Mouse (Mus musculus) heart, embryonic 11.5 days (tissue): ENCODE data around the gene Anxa6. TPM values are rescaled to one million over a fixed set of nuclear protein-coding genes. Genes with fewer than 3 reads are reported as not detected.

Experiments
- ATAC-seq: fragments of 200-750 bp; cut with Nextera tagmentation; replicated peaks from 2 replicates; pipeline ENCODE4 v1.8.0; 2017; ENCODE audit warnings: moderate library complexity; ENCODE audit not compliant: insufficient number of reproducible peaks, low FRiP score, low TSS enrichment
- H3K27ac ChIP-seq: fragments of 300-500 bp; sonication (generic); 2 replicates; pipeline ENCODE4 v1.5.1; 2014; ENCODE audit warnings: mild to moderate bottlenecking, low read depth, low read length
- H3K27me3 ChIP-seq: fragments of 300-500 bp; sonication (generic); 2 replicates; pipeline ENCODE4 v1.6.1; 2014; ENCODE audit warnings: mild to moderate bottlenecking, low read length, mixed read lengths; ENCODE audit not compliant: control insufficient read depth, insufficient read depth
- H3K36me3 ChIP-seq: fragments of 300-500 bp; sonication (generic); 2 replicates; pipeline ENCODE4 v1.6.1; 2014; ENCODE audit warnings: mild to moderate bottlenecking, low read length, moderate library complexity, mixed read lengths; ENCODE audit not compliant: control insufficient read depth, insufficient read depth
- H3K4me1 ChIP-seq: fragments of 300-500 bp; sonication (generic); 2 replicates; pipeline ENCODE4 v1.6.1; 2014; ENCODE audit warnings: low read length; ENCODE audit not compliant: control insufficient read depth, insufficient read depth
- H3K4me2 ChIP-seq: fragments of 300-500 bp; sonication (generic); 2 replicates; pipeline ENCODE4 v1.6.1; 2014; ENCODE audit warnings: mild to moderate bottlenecking, moderate library complexity
- H3K4me3 ChIP-seq: fragments of 300-500 bp; sonication (generic); 2 replicates; pipeline ENCODE4 v1.5.1; 2014; ENCODE audit warnings: low read depth, low read length
- H3K9ac ChIP-seq: fragments of 300-500 bp; sonication (generic); 2 replicates; pipeline ENCODE4 v1.6.1; 2014; ENCODE audit warnings: mild to moderate bottlenecking, low read depth, low read length, moderate library complexity
- H3K9me3 ChIP-seq: fragments of 300-500 bp; sonication (generic); replicated peaks from 2 replicates; pipeline ENCODE4 v1.6.1; 2016; ENCODE audit warnings: low read length; ENCODE audit not compliant: control insufficient read depth
- WGBS: fragments of 180-500 bp; shearing (Covaris S2); extraction: QIAGEN DNeasy Blood & Tissue Kit; methylation state at CpG from one replicate; pipeline ENCODE4 v1.1.7; 2014; ENCODE audit not compliant: insufficient replicate concordance; 5-methylcytosine and 5-hydroxymethylcytosine counted together
- polyA plus RNA-seq: library from polyadenylated mRNA; unstranded; fragments of >200 nt; fragmentation: Nextera tagmentation; extraction: Ambion mirVana; gene quantifications from 2 replicates; pipeline ENCODE4 v1.2.1, GENCODE M21; 2014

The Anxa6 gene
- polyA plus RNA-seq, 1 experiment from 2014 or later = 300 TPM

GRCm38 (mm10) chr11:54932540-54932939, 100.7 kb downstream of the Anxa6 start:
- peaks cover 16% of the 10 kb centered on the region for H3K4me1 ChIP-seq
- WGBS = 88% methylated on average over 6 of the region's 6 CpGs
- no peak overlapping the region for H3K4me3 ChIP-seq
- no peak overlapping the region for H3K4me2 ChIP-seq
- H3K9ac ChIP-seq = no peak overlapping the region
- H3K9me3 ChIP-seq = no peaks in the 10 kb centered on the region
- H3K27ac ChIP-seq = no peak overlapping the region
- ATAC-seq = no peak
- peaks cover 9% of the 10 kb centered on the region for H3K36me3 ChIP-seq
- H3K27me3 ChIP-seq = no peaks in the 10 kb centered on the region

GRCm38 (mm10) chr11:54931405-54932093, 101.7 kb downstream of the Anxa6 start:
- no peak for ATAC-seq

GRCm38 (mm10) chr11:54930318-54930979, 102.8 kb downstream of the Anxa6 start:
- WGBS = 49% methylated on average over 7 of the region's 7 CpGs
- ATAC-seq = no peak
- H3K4me2 ChIP-seq = no peak overlapping the region
- H3K27me3 ChIP-seq = no peaks in the 10 kb centered on the region
- H3K9me3 ChIP-seq = no peaks in the 10 kb centered on the region
- H3K36me3 ChIP-seq = peaks cover 10% of the 10 kb centered on the region
- H3K9ac ChIP-seq = no peak overlapping the region
- peak overlapping the region; percentile 29; the same call in 1 of the 2 replicates for H3K27ac ChIP-seq
- no peak overlapping the region for H3K4me3 ChIP-seq
- peaks cover 18% of the 10 kb centered on the region for H3K4me1 ChIP-seq

More at GRCm38 (mm10) chr11:54931405-54932093, 101.7 kb downstream of the Anxa6 start:
- no peaks in the 10 kb centered on the region for H3K9me3 ChIP-seq
- H3K4me1 ChIP-seq = peaks cover 25% of the 10 kb centered on the region
- H3K27ac ChIP-seq = no peak overlapping the region
- H3K4me3 ChIP-seq = no peak overlapping the region
- 63% methylated on average over 5 of the region's 5 CpGs for WGBS
- no peak overlapping the region for H3K9ac ChIP-seq
- peaks cover 9% of the 10 kb centered on the region for H3K36me3 ChIP-seq
- no peak overlapping the region for H3K4me2 ChIP-seq
- H3K27me3 ChIP-seq = no peaks in the 10 kb centered on the region

GRCm38 (mm10) chr11:54929744-54930143, 103.5 kb downstream of the Anxa6 start:
- no peak overlapping the region for H3K9ac ChIP-seq
- H3K4me3 ChIP-seq = no peak overlapping the region
- ATAC-seq = no peak

GRCm38 (mm10) chr11:54929290-54929689, 104.0 kb downstream of the Anxa6 start:
- peaks cover 18% of the 10 kb centered on the region for H3K4me1 ChIP-seq
- H3K4me3 ChIP-seq = no peak overlapping the region
- no peak overlapping the region for H3K9ac ChIP-seq
- H3K27me3 ChIP-seq = no peaks in the 10 kb centered on the region
- no peak for ATAC-seq
- no peak overlapping the region for H3K27ac ChIP-seq
- no peaks in the 10 kb centered on the region for H3K9me3 ChIP-seq
- WGBS = 80% methylated on average over 6 of the region's 6 CpGs
- H3K4me2 ChIP-seq = no peak overlapping the region
- peaks cover 13% of the 10 kb centered on the region for H3K36me3 ChIP-seq

More at GRCm38 (mm10) chr11:54929744-54930143, 103.5 kb downstream of the Anxa6 start:
- WGBS = 84% methylated on average over 8 of the region's 8 CpGs
- H3K9me3 ChIP-seq = no peaks in the 10 kb centered on the region
- H3K4me2 ChIP-seq = no peak overlapping the region
- H3K36me3 ChIP-seq = peaks cover 13% of the 10 kb centered on the region
- no peak overlapping the region for H3K27ac ChIP-seq
- H3K4me1 ChIP-seq = peaks cover 18% of the 10 kb centered on the region
- no peaks in the 10 kb centered on the region for H3K27me3 ChIP-seq

Other genes with a start within 250 kb of the Anxa6 start
- 65.6 and 70.3 TPM in 2 replicates for gene Cdc42se2, start 245.8 kb downstream of the Anxa6 start, polyA plus RNA-seq
- 16.5 and 19.1 TPM in 2 replicates for gene Lyrm7, start 172.5 kb downstream of the Anxa6 start, polyA plus RNA-seq
- 632 and 639 TPM in 2 replicates for gene Hint1, start 167.1 kb downstream of the Anxa6 start, polyA plus RNA-seq
- 1,579 and 1,713 TPM in 2 replicates for gene Gpx3, start 131.0 kb downstream of the Anxa6 start, polyA plus RNA-seq
- gene Tnip1, start 70.5 kb downstream of the Anxa6 start, polyA plus RNA-seq = 16.0 and 16.8 TPM in 2 replicates
- 16.5 and 17.1 TPM in 2 replicates for gene Ccdc69, start 44.7 kb upstream of the Anxa6 start, polyA plus RNA-seq
- 50.0 and 51.9 TPM in 2 replicates for gene Gm2a, start 64.7 kb upstream of the Anxa6 start, polyA plus RNA-seq
- not detected in 2 replicates for gene Slc36a3, start 118.3 kb upstream of the Anxa6 start, polyA plus RNA-seq
- gene Slc36a2, start 151.6 kb upstream of the Anxa6 start, polyA plus RNA-seq = 3.5 TPM in 2 replicates
- gene Slc36a1, start 170.9 kb upstream of the Anxa6 start, polyA plus RNA-seq = 0.59 and 2.0 TPM in 2 replicates